Mouse (Mus musculus): Measurements from ENCODE around the gene Olfr1090.

Gene Olfr1090

DNA sequence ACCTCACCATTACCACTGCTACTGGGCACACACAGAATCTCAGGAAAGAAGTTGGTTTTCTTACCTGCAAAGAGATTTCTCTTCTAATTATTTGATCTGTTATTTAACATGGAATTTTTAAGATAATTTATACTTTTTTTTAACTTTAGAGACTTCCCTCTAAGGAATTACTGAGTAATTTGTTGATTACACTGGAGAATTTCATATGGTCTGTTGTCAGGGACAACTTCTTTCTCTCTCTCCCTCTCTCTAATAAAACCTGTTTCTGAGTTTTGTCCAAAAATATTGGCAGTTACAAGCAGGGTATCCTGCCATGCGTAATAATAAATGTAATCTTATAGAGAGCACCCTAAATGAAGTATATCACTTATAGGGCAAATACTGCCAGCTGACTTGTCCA lies at the start of gene Olfr1090:
Gene Olfr1090, minus strand, starts transcription at position 101 of the 400 bp plus-strand sequence.
- no peak for TF ChIP-seq POU5F1 (IDR thresholded peaks at IDR 0.05; ENCODE audit: borderline replicate concordance, low read length)
- TF ChIP-seq NANOG (IDR thresholded peaks at IDR 0.05; ENCODE audit: borderline replicate concordance, low read length): no peak
- TF ChIP-seq CTCF (conservative IDR thresholded peaks at IDR 0.05; ENCODE audit: low read length): no peak

DNA sequence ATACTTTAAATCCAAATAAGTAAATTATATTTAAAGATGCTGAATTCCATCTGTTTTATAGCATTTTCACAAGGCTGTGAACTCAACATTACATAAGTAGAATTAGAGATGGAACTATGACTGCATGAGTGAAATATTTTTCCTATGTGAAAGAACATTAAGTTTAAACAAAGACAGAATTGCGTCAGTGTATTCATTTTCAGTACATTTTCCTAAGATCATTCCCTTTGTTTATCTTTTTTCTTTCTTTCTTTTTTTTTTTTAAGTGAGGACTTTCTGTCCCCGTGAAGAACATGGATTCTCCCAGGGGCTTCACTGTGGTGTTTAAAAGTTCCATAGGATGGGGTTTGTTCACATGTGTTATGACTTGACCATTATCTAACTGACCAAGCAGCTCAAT lies 23.4 kb upstream of the Olfr1090 start, which contains the start of gene Olfr1093:
Gene Olfr1093, plus strand, starts transcription at position 301 of the 400 bp plus-strand sequence.
- H3K4me3 ChIP-seq (replicated peaks; ENCODE audit: low read length): no peak within 1 kb of the TSS
- H3K36me3 ChIP-seq (ENCODE audit: insufficient read depth, low read length): no peaks in the 10 kb centered on the region
- TF ChIP-seq CTCF (conservative IDR thresholded peaks at IDR 0.05; ENCODE audit: low read length) (no peak), POU5F1 (IDR thresholded peaks at IDR 0.05; ENCODE audit: borderline replicate concordance, low read length) (no peak), NANOG (IDR thresholded peaks at IDR 0.05; ENCODE audit: borderline replicate concordance, low read length) (no peak)
- H3K27me3 ChIP-seq (ENCODE audit: insufficient read depth, low read length): no peaks in the 10 kb centered on the region
- H3K4me1 ChIP-seq (replicated peaks; ENCODE audit: low read depth, low read length): no peaks in the 10 kb centered on the region
- no peaks in the 10 kb centered on the region for H3K9me3 ChIP-seq (ENCODE audit: low read length)

More for the DNA sequence above, at the start of gene Olfr1090:
- Histone ChIP-seq H3K36me3 (ENCODE audit: insufficient read depth, low read length) (no peaks in the 10 kb centered on the region), H3K9me3 (ENCODE audit: low read length) (no peaks in the 10 kb centered on the region), H3K27me3 (ENCODE audit: insufficient read depth, low read length) (no peaks in the 10 kb centered on the region), H3K4me1 (replicated peaks; ENCODE audit: low read depth, low read length) (no peaks in the 10 kb centered on the region), H3K4me3 (replicated peaks; ENCODE audit: low read length) (no peak within 1 kb of the TSS)

DNA sequence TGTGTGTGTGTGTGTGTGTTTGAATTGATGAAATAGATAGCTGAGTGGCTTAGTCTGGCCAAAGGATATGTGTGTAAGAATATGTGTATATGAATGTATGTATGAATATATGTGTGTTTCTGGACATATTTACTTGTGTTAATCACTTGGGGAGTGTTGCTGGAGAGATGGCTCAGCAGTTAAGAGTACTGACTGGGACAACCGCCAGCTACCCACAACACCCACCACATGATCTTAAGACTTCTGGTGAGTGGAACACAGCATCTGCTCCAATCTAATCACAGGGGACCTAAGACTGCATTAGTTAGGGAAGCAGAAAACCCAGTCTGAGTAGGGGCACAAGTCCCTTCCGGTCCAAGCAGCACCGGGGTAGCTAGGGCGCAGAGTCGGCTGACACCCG lies 2.3 kb upstream of the Olfr1090 start:
- no peaks in the 10 kb centered on the region for H3K36me3 ChIP-seq (ENCODE audit: insufficient read depth, low read length)
- no peaks in the 10 kb centered on the region for H3K27me3 ChIP-seq (ENCODE audit: insufficient read depth, low read length)
- no peaks in the 10 kb centered on the region for H3K4me1 ChIP-seq (replicated peaks; ENCODE audit: low read depth, low read length)
- TF ChIP-seq POU5F1 (IDR thresholded peaks at IDR 0.05; ENCODE audit: borderline replicate concordance, low read length): no peak
- TF ChIP-seq CTCF (conservative IDR thresholded peaks at IDR 0.05; ENCODE audit: low read length): no peak
- no peak for TF ChIP-seq NANOG (IDR thresholded peaks at IDR 0.05; ENCODE audit: borderline replicate concordance, low read length)
- H3K4me3 ChIP-seq (replicated peaks; ENCODE audit: low read length): peak overlapping the region; percentile 62
- H3K9me3 ChIP-seq (ENCODE audit: low read length): no peaks in the 10 kb centered on the region

DNA sequence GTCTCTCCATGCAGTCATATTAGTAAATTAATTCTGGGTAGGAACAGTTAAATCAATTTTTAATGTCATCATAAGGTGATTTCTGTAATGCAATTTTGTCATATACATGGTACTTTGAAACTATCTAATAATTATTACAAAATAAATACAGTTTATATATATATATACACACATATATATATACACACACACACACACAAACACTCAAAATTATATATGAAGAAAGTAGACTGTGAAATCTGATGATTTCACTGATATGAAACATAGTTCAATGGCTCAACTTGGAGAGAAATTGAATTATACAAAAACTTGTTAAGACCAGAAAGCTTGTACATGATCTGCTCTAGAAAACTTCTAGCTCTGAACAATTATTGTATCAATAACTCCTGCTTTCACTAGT lies 25.2 kb downstream of the Olfr1090 start, which contains the start of gene Olfr1089:
Gene Olfr1089, minus strand, starts transcription at position 101 of the 400 bp plus-strand sequence.
- no peaks in the 10 kb centered on the region for H3K27me3 ChIP-seq (ENCODE audit: insufficient read depth, low read length)
- TF ChIP-seq POU5F1 (IDR thresholded peaks at IDR 0.05; ENCODE audit: borderline replicate concordance, low read length) (no peak), NANOG (IDR thresholded peaks at IDR 0.05; ENCODE audit: borderline replicate concordance, low read length) (no peak), CTCF (conservative IDR thresholded peaks at IDR 0.05; ENCODE audit: low read length) (no peak)
- H3K4me1 ChIP-seq (replicated peaks; ENCODE audit: low read depth, low read length): no peaks in the 10 kb centered on the region
- no peaks in the 10 kb centered on the region for H3K9me3 ChIP-seq (ENCODE audit: low read length)
- H3K36me3 ChIP-seq (ENCODE audit: insufficient read depth, low read length): no peaks in the 10 kb centered on the region
- no peak within 1 kb of the TSS for H3K4me3 ChIP-seq (replicated peaks; ENCODE audit: low read length)
